Mouse (Mus musculus) ES-E14 (cell line): ENCODE results near the gene C87436.

ENCODE experiments used
- CHD2 ChIP-seq: IDR thresholded peaks from 2 replicates; pipeline ENCODE4 v1.6.1; 2014; ENCODE audit warnings: mild to moderate bottlenecking, low read depth, low read length, inconsistent platforms
- HCFC1 ChIP-seq: IDR thresholded peaks from 2 replicates; pipeline ENCODE4 v1.6.1; 2012; ENCODE audit warnings: low read length, inconsistent platforms, borderline replicate concordance; ENCODE audit not compliant: insufficient read depth
- MAFK ChIP-seq: IDR thresholded peaks from 2 replicates; pipeline ENCODE4 v1.6.1; 2014; ENCODE audit warnings: mild to moderate bottlenecking, low read depth, low read length, inconsistent platforms; ENCODE audit not compliant: insufficient read depth
- ZC3H11A ChIP-seq: IDR thresholded peaks from 2 replicates; pipeline ENCODE4 v1.6.1; 2012; ENCODE audit warnings: low read depth, mild to moderate bottlenecking, inconsistent platforms, low read length, borderline replicate concordance
- ZNF384 ChIP-seq: IDR thresholded peaks from 2 replicates; pipeline ENCODE4 v1.6.1; 2012; ENCODE audit warnings: low read depth, low read length, inconsistent platforms

- TF ChIP-seq HCFC1: no peak
- TF ChIP-seq ZNF384: no peak
- TF ChIP-seq MAFK: no peak
- no peak for TF ChIP-seq ZC3H11A
- no peak for TF ChIP-seq CHD2
Observed at GRCm38 (mm10) chr6:86496585-86496984, 58.4 kb downstream of the C87436 start.
